Mouse (Mus musculus) subcutaneous adipose tissue, adult 2 months (tissue): ENCODE results near the gene Alas2. TPM values are rescaled to one million over a fixed set of nuclear protein-coding genes. Genes with fewer than 3 reads are reported as not detected.

Experiments used
- polyA plus RNA-seq: library from polyadenylated mRNA; depleted of rRNA; stranded (reverse); fragments of >200 nt; gene quantifications from 2 replicates; pipeline ENCODE4 v1.2.3, GENCODE M21; 2012; ENCODE audit warnings: low replicate concordance; rRNA removed

The Alas2 gene
- polyA plus RNA-seq: 7.5 and 8.6 TPM in 2 replicates

GRCm38 (mm10) chrX:150547239-150547638 is at the start of gene Alas2:
Gene Alas2, plus strand, starts transcription at chrX:150547375.

DNA sequence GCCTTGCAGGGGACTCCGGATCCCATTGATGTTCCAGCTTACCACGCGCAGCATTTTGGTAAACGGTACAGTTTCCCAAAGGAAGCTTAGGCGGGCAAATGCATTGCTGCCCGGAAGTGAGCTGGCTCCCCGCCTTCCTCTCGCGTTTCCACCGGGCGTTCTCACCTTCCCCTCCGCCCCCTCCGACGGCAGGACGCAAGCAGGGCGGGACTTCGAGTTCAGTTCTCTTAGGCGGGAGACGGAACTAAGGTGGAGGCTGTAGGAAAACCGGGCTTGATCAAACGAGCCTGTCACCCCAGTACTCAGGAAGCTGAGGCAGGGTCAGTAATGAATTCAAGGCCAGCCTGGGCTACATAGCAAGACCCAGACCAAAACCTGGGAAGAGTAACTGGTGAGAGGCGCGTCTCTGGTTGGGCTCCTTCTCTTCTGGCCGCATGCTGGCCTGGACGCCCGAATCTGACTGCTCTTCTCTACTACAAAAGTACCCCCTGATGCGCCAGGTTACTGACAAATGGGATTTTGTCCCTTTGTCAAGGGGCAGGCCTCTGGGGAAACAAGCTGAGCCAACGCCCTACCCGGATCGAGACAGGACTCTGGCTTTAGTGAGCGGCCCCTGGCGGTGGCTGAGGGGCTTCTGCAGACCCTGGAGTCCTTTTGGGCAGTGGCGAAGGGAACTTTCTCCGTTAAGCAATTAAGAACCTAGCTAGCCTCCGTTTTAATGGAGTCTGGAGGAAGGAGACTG is 41.0 kb downstream of the Alas2 start, which contains the start of gene Pfkfb1:
Gene Pfkfb1 (plus strand): TSS at position 207 of the 742 bp plus-strand sequence.

DNA sequence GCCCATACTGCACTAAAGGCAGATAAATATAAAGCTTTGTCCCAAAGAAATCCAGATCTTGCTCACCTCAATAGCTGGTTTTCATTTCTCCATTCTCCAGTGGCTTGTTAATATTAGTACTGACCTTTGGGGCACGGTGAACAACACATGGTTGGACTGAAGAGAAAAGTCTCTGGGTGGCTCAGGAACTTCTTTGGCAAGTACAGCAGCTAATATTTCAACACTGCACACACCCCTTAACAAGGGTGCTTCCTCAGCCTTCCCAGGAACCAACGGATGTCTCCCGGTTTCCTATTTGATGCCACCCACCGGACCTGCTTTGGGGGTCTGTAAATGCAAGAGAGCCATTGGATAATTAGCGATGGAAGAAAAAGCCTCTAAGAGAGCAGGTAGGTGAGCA is 42.5 kb downstream of the Alas2 start, which contains the start of gene Apex2:
Gene Apex2 (minus strand): TSS at position 173 of the 400 bp plus-strand sequence.

Other genes starting within 250 kb of the Alas2 start
- gene Tmem29, start 88.2 kb upstream of the Alas2 start, polyA plus RNA-seq: 7.6 and 10.8 TPM in 2 replicates
- 36.9 and 91.2 TPM in 2 replicates for gene Pfkfb1, start 40.9 kb downstream of the Alas2 start, polyA plus RNA-seq
- gene Apex2, start 42.5 kb downstream of the Alas2 start, polyA plus RNA-seq: 12.2 and 15.9 TPM in 2 replicates
- 1.2 and 18.0 TPM in 2 replicates for gene Tro, start 110.2 kb downstream of the Alas2 start, polyA plus RNA-seq